Mouse (Mus musculus) telencephalon, adult 2 months (tissue): ENCODE results near the gene Fam110a.

Experiments
- DNase-seq: peaks from one replicate; pipeline ENCODE4 v3.0.0-alpha.2; 2011; ENCODE audit warnings: low read depth, low spot score

Fam110a gene

GRCm38 (mm10) chr2:151979470-151980354 lies at the start of gene Fam110a:
Fam110a (minus strand) TSS chr2:151980219.
- DNase-seq: peak; percentile 74

GRCm38 (mm10) chr2:152029252-152030082 lies 49.4 kb upstream of the Fam110a start:
- DNase-seq: peak; percentile 88

DNA sequence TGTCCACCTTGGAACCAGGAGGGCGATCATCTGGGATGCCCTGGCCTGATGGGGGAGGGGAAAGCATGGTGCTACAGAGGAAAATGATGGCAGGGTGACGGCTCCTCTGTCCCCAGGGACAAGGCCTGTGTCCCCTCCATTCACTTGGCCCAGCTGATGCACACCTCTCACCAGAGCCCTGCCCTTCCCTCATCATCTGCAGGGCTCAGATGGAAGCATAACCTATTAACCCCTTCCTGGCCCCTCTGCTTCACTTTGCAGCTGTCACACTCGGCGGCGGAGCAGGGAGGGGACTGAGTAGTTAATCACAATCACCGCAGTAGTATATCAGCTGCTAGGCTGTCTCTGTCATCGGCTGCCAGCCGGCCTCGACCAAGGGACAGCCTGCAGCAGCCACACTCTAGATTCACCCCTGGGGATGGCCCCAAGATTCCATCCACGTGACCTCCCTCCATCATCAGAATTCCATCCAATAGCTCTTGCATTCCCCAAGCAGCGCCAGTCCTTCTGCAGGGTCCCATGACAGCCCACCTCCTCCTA lies 44.9 kb upstream of the Fam110a start:
- no peak for DNase-seq

GRCm38 (mm10) chr2:152022022-152022421 lies 42.0 kb upstream of the Fam110a start:
- DNase-seq: no peak

DNA sequence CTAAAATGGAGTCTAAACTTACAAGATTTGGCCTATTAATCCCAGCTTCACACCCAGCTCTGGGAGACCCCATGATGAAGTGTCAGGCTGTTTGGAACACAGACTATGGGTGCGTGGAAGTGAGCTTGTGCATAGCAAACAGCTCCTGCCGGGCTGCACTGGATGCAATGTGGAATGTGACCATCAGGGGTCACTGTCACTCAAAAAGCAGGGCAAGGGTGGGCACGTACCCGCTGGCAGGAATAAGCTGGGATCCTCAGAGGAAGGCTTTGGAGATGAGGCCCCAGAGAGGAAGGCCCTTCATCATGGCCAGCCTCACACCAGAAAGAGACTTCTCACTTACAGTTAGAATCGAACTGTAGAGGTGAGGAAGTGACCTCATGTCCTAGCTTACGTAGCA lies 40.2 kb upstream of the Fam110a start:
- no peak for DNase-seq

DNA sequence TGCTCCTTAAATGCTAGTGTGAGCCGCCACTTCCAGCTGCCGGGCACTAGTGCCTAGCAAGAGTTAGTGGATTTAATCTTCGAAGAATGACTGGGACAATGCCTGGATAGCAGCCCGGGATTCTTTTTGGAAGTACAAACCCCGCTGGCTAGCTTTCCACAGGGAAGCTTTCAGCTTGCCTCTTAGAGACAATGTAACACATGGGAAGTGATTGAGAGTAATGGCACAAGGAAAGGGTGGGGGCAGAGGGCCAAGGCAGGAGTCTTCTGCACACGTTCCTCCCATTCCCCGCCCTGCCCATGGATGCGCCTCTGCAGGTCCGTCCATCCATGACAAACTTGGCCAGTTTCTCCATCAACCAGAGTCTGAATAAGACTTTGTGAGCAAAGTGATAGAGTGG lies 36.6 kb upstream of the Fam110a start:
- no peak for DNase-seq

DNA sequence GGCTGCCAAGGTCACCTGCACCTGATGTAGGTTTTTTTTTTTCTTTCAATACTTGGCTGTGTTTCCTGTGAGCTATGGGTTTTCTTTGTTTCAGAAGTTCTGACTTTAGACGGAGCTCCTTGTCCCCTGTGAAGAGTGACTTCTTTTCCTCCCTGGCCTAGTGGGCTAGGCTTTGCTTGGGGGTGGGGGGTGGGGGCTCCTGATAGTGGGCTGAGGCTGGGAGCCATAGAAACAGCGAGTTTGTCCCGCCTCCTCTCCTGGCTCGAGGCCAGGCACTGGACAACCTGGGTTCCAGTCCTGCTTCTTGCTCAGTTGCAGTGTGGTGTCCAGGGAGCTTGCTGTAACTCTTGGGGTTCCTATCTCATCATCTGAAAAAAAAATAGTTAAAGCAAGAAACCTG lies 36.0 kb upstream of the Fam110a start:
- DNase-seq: no peak

DNA sequence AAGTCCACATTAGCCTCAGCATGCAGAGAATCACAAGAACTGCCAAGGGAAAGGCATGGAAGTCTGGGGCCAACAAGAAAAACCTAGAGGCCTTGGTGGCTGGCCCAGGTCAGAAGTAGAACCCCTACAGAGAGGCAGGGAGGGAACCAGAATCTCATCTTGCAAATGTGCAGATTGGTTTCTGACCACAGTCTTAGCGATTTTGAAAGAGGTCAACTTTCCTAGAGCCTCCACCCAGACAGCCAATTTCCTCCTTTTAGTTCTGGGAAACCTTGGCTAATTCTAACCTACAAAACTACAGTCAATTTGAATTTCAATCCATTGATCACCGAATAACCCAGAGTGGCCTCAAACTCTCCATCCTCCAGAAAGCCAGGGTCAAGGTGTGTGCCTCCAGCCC lies 32.7 kb upstream of the Fam110a start:
- DNase-seq: no peak

DNA sequence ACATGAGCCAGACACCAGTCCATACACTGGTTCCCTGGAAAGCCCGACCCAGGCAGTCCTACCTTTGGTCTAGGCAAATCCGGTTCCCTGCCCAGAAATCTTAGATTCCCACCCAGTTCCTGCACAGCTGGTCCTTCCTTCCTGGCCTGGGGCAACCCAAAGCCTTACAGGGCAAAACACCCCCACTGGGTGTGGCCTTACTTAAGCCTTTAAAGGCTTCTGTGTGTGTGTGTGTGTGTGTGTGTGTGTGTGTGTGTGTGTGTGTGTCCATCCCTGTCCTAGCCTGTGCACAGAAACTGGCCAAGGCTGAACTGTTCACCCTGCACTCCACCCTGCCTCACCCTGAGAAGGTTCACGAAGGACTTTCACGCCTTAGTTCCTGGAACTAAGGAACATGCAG lies 32.2 kb upstream of the Fam110a start:
- DNase-seq: no peak

- DNase-seq: no peak
Measured at GRCm38 (mm10) chr2:152011724-152012123, 31.7 kb upstream of the Fam110a start.

DNA sequence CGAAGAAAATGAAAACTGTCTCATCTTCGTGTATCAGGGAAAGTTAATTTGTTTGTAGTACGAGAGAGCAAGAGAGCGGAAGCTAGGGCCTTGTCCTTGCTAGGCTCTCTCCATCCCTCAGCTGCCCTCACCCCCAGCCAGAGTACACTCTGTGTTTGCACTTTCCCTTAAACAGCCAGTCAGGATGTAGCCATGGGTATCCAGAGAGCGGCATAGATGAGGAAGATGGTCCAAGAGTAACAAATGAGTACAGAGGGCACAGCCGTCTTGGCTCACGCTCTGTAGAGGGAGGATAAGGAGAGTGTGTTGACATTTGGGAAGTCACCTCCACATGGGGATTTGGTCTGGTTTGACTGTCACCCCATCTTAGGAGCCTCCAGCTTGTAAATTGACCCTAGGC lies 30.6 kb upstream of the Fam110a start:
- DNase-seq: no peak

DNA sequence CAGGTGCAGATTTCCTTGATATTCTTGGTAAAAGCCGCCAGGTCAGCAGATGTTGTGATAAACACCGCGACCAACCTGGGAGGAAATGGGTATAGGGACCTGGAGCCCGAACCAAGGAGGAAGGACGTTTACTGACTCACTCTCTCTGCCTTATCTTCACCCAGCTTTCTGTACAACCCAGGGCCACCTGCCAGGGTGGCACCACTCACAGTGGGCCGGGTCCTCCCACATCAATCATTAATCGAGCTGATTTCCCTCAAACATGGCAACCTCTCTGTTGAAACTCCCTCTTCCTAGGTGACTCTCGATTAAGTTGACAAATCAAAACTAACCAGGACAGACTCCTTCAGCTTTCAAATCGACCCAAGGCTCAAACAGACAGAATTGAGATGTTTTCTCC lies 30.2 kb upstream of the Fam110a start:
- DNase-seq: no peak

GRCm38 (mm10) chr2:152009061-152009779 lies 29.2 kb upstream of the Fam110a start:
- no peak for DNase-seq

DNA sequence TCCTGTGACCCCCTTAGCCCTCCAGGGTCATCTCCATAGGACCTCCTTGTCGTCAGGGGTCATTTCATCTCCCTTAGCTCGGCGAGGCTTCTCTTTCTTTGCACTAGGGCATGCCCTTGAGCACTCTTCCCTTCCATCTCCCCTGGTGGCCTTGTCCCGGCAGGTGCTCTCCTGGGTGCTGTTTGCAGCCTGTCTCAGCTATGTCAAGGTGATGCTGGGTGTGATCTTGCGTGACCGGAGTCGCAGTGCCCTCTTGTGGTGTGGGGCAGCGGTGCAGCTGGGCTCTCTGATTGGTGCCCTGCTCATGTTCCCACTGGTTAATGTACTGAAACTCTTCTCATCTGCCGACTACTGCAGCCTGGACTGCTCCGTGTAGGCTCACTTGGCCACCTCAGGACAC lies 27.8 kb upstream of the Fam110a start:
- DNase-seq: no peak

DNA sequence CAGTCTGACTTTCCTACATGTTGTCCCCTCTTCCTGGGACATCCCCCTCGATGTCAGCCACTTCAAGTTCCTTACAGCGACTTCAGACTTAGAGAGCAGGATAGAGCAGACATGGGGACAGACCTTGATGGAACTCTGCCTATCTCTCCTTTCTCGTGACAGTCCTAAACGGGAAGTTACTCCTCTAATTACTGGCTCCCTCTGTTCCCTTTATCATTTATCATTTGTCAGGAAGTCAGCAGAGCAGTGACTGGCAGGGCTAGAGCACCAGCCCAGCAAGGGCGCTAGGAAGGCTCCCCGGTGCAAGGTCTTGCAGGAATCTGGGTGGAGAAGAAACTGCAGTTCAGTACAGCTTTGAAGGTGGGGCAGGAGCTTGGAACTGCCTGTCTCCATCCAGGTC lies 22.5 kb upstream of the Fam110a start:
- DNase-seq: no peak

- no peak for DNase-seq
Measured at GRCm38 (mm10) chr2:152000735-152001134, 20.7 kb upstream of the Fam110a start.

DNA sequence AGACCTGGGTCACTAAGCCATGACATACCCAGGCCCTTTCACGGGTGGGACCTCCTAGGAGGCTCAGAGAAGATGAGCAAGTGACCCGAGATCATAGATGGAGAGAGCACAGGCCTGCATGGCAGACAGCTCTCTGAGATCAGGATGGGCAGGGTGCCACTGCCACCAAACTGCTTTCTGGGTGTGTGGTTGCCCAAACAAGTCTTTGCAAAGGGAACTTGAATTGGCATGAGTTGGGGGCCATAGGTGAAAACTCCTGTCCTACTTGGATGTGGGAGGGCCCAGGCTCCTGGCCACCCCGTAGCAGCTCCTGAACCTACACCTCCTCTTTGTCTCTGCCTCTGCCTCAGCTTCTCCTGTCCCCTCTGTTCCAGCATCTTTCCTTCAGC lies 20.3 kb upstream of the Fam110a start:
- DNase-seq: no peak

- no peak for DNase-seq
Measured at GRCm38 (mm10) chr2:151999669-152000290, 19.8 kb upstream of the Fam110a start.

GRCm38 (mm10) chr2:151998932-151999331 lies 18.9 kb upstream of the Fam110a start:
- no peak for DNase-seq

DNA sequence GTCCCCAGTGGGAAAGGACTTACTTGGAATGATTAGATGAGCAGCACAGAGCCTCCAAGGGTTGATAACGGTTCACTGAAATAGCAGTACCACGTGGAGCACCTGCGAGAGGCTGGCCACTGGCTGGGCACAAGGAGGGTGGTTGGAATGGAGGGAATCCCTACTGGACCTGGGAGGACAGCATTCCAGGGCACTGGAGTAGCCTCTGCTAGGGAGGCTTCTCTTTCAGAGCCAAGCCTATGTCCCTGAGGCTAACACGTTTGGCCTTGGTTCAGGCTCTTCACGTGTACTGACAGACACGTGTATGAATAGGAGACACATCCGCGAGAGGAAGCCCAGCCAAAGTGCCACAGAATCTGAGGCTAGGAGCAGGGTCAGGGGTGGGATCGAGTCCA lies 18.5 kb upstream of the Fam110a start:
- DNase-seq: no peak

DNA sequence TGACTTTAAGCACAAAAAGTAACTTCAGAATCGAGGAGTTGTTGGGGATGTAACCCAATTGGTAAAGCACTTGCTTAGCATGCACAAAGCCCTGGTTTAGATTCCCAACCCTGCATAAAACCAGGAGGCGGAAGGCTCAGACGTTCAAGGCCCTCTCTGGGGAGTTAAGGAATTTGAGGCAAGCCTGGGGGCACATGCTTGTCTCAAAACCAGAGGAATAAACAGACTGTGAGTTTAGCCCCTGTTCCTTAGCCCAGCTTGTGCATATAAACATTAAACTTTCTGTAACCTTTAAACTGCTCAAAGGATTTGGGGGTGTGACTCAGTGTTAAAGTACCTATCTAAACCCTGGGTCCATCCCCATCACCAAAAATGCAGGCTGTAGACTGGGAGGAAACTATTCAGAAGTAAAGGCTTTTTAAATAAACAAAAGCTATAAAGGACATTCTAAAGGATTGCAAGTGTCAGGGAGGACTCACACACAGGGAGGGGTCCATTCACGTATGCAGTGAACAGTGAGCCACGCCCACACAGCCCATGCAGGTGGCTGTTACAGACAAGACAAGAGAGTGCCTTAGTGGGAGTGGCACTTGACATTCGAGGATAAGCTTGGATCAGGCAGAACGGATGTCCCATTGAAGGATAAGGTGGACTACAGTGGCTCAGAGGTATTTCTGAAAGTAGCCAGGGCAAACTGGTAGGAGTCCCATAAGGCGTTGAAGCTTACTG lies 17.9 kb upstream of the Fam110a start:
- DNase-seq: no peak
